Mouse (Mus musculus) erythroid progenitor cell, adult 5-6 weeks (primary cell): ENCODE measurements around the gene Nlrp6. TPM values are rescaled to one million over a fixed set of nuclear protein-coding genes. Genes with fewer than 3 reads are reported as not detected.
A peak's percentile ranks its signal among the peaks of the same experiment; 100 is the strongest.

Experiments used
- ATAC-seq: replicated peaks from 2 replicates; pipeline ENCODE4 v1.8.0; 2016; ENCODE audit warnings: moderate number of reproducible peaks, mild to moderate bottlenecking, moderate TSS enrichment, inconsistent platforms; ENCODE audit not compliant: poor library complexity, low FRiP score, severe bottlenecking
- total RNA-seq, 2 experiments: library from RNA; stranded (forward) in 1 of 2; stranded (reverse) in 1 of 2; fragments of 150-400 nt in 1 of 2; fragments of 186-747, 209-891 nt in 1 of 2; gene quantifications; 2 replicates each; pipeline versions ENCODE4 v1.2.3 to v1.2.4; 2015 to 2017; ENCODE audit warnings: low replicate concordance in 2 of 2

Gene Nlrp6
- total RNA-seq, 2 experiments from 2014 or later, result not detected

GRCm38 (mm10) chr7:140946980-140947379, 26.3 kb downstream of the Nlrp6 start:
- ATAC-seq, result no peak

- ATAC-seq, result no peak
These were observed 27.5 kb downstream of the Nlrp6 start for GRCm38 (mm10) chr7:140948161-140948560.

DNA sequence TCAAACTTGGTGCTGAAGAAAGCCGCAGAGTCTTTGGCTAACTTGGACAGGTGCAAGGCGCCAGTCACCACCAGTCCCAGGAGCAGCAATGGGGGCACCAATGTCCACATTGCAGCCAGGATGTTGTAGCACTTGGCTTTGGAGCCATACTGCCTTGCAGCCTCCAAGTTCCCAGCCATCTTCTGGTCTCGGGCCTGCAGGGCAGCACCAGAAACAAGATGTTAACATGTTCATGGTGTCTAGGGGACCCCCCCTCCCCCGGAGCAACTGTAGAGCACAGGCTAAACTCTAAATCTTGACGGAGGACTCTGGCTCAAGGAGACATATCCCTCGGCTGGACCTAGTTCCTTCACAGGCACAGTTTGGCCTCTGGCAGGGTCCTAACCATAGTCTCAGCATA, 28.6 kb downstream of the Nlrp6 start:
- no peak for ATAC-seq

DNA sequence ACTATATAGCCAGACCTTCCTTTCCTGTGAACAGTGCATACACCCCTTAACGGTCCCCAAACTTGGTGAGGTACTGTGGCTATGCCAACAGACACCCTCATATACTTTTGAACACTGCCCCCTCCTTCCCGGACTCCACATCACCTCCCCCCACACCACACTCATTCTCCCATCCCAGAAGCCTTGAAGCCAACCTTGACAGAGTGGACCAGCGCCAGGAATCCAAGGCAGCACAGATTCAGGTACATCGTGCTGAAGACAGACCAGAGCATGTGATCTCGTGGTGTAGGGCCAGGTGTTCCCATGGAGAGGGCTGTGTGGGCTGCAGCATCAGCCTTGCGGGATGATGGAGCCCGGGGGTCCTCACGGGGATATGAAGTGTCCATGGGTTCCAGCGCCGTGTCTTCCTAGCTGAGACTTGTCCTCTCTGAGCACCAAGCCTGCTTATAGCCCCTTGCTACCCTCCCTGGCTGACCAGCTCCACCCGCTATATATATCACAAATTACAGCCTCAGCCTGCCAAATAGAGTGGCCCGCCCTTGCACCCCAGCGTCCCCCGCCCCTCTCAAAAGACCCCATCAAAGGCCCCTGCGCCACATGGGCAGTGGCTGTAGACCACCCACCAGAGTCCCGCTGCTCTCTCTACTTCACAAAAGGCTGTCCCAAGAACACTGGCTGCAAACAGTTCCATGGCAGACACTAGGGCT, 29.3 kb downstream of the Nlrp6 start, which contains the start of gene Ifitm5:
Gene Ifitm5 (minus strand): TSS at position 468 of the 707 bp plus-strand sequence.
- no peak for ATAC-seq

DNA sequence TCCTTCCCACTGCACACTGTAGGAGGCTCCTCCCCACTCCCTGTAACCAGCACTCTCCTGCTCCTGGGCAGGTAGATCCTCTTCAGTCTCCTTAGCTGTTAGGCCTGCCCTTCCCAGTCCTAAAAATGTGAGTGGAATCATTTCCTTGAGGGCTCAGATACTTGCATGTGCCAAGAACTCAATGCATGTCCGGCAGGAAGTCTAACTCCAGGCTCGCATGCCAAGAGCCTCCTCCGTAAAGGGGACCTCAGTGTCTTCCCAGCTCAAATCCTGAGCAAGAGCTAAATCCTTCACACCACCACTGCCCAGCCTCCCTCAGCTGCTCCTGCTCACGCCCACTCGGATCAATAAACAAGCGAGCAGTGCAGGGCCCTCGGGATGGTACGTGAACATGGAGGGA, 30.3 kb downstream of the Nlrp6 start:
- no peak for ATAC-seq

DNA sequence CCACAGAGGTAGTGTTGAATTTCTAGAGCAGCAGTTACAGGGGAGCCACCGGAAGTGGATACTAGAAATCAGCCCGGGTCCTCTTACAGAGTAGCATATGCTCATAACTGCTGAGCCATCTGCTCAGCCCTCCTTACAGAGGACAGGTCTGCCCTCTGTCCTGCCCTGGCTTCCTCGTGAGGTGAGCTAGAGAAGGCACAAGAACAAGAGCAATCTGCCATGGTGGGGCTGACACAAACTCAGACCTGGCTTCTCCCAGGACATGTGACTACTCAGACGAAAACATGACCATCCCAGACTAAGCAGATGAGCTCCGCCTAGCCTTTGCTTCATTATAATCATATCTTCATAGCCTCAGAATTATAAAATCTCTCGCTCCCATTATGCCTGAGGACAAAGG, 31.1 kb downstream of the Nlrp6 start:
- ATAC-seq, result no peak

DNA sequence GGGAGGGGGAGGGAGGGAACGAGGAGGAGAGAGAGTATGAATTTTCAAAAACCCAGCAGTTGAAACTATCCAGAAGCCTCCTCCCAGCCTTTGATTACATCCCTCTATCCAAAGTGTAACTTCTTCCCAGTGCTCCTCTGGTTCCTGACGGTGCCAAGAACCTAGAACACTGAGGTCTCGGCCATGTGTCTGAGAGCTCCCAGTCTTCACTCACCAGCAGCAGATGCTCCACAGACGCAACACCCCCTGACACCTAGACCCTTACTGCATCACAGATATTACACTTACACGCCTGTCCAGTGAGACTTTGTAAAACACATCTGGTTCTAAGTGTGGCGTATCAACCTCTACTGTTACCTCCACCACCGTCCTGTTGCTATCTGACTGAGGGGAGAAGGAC, 31.7 kb downstream of the Nlrp6 start:
- no peak for ATAC-seq

DNA sequence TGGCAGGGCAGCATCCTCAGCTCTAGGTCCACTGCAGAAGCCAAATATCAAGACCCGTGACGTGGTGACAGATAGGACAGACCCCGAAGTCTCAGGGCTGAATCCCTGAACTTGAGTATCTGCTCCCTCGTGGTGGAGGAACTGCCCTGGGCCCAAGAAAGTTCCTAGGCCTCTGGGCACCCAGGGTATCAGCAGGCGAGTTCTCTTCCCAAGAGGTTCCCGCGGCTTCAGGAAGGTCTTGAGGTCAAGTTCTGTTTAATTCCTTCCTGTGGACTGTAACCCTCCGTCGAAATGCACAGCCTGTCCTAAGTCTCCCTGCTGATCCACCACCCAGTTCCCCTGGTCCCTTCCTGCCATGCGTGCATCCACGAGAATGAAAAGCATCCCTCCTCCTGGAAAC, 32.4 kb downstream of the Nlrp6 start:
- no peak for ATAC-seq

GRCm38 (mm10) chr7:140953800-140954732, 33.4 kb downstream of the Nlrp6 start:
- no peak for ATAC-seq

DNA sequence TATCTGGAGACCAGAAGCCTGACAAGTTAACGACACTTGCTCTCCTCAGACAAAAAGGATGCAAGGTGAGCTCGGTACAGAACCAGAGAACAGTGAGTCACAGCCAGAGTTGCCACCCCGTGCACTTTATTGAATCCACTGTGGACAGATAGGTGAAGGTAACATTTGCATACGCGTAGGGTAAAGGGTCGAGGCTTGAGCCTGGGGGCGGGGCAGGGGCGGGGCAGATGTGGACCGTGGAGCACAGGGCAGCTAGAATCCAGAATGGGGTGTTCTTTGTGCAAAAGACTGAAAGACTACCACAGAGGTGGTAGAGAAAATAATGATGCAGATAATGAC, 34.0 kb downstream of the Nlrp6 start:
- no peak for ATAC-seq

GRCm38 (mm10) chr7:140955342-140955741, 34.6 kb downstream of the Nlrp6 start:
- no peak for ATAC-seq

- ATAC-seq, result no peak
These were observed 35.3 kb downstream of the Nlrp6 start, which contains the start of the genes Gm45717 and Ifitm2 for GRCm38 (mm10) chr7:140955758-140956555. Gm45717 (minus strand) TSS chr7:140955937. Ifitm2 (minus strand) TSS chr7:140955987.

GRCm38 (mm10) chr7:140956556-140956869, 35.8 kb downstream of the Nlrp6 start:
- no peak for ATAC-seq

- ATAC-seq, result no peak
These were observed 38.6 kb downstream of the Nlrp6 start for GRCm38 (mm10) chr7:140959181-140959901.

GRCm38 (mm10) chr7:140960026-140960425, 39.3 kb downstream of the Nlrp6 start:
- no peak for ATAC-seq

DNA sequence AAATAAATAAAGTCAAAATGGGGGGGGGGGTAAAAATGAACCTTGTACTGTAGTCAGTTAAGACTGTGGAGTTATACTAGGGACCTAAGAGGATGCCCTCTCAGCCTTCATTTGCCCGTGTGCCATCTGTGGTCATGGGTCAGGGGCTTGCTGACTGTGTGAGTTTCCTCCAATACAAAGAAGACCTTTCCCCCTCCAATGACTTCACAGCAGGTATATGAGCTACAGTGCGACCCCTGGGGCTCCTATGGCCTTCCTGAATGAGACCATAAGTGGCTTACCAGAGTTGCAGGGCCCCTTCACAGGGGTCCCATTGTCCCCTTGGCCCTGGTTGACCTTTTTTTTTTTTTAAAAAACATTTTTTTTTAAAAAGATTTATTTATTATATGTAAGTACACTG, 40.7 kb downstream of the Nlrp6 start:
- ATAC-seq, result no peak

- ATAC-seq, result no peak
These were observed 42.0 kb downstream of the Nlrp6 start for GRCm38 (mm10) chr7:140962733-140963132.

GRCm38 (mm10) chr7:140966921-140967320, 46.2 kb downstream of the Nlrp6 start, which contains the start of gene Ifitm1:
Ifitm1 (plus strand) TSS chr7:140967221.
- no peak for ATAC-seq

- 0 out of 2 replicates have a peak, but pooled peaks have one; percentile 19 for ATAC-seq
These were observed 47.3 kb downstream of the Nlrp6 start for GRCm38 (mm10) chr7:140967862-140968591.
